ENCODE assay signal across 30 mouse cellular contexts in genomic region chr16:23457338-23457737, GRCm38 (mm10). TPM values are rescaled to one million over a fixed set of nuclear protein-coding genes. Genes with fewer than 3 reads are reported as not detected.
A peak's percentile ranks its signal among the peaks of the same experiment; 100 is the strongest.
DNase-seq lines count a peak whose midpoint lies in the region.
"Had no signal": no experiment of that assay in that cellular context is flagged by ENCODE, and none has a peak within 500 bp of the region (broad histone marks: within the 10 kb centered on the region; RNA-seq: fewer than 3 reads in every experiment).

No protein-coding gene starts in this region.

- peak; percentile 32 for DNase-seq in thymus, postnatal 0 days (ENCODE audit: low spot score)
- no peak for DNase-seq in thymus, postnatal 10 days (ENCODE audit: low spot score in 2 of 2)
- peak; percentile 6 for DNase-seq in induced T-regulatory cell, adult 2 months (ENCODE audit: low read depth)
- peak; percentile 11 for DNase-seq in thymus, postnatal 25 days
- no peak for DNase-seq in heart, adult 8-10 months (ENCODE audit: low spot score)
- DNase-seq in spleen, postnatal 14 days (ENCODE audit: low spot score in 2 of 2): no peak
- DNase-seq in frontal cortex, adult 2 months (ENCODE audit: extremely low spot score in 1 of 2, low spot score in 1 of 2): no peak
- DNase-seq: forebrain, postnatal 0 days; gastrocnemius, postnatal 10 days; layer of hippocampus, postnatal 36 days; lung, adult 2 months; midbrain, embryonic 14.5 days; right cerebral cortex, postnatal 4 days had no signal

RNA-seq across cellular contexts. Expression of gene Rtp1, which starts 28.4 kb away (rescaled TPM):
- polyA plus RNA-seq in thymus, postnatal 0 days (2015; fragmentation: Nextera tagmentation; extraction: Ambion mirVana): not detected in 2 replicates
- not detected for total RNA-seq in heart, adult 8-10 months (2022)
- polyA plus RNA-seq in frontal cortex, adult 2 months (2012; rRNA removed): 0.30 and 0.59 TPM in 2 replicates
- total RNA-seq: adrenal gland, postnatal 25 days; gastrocnemius, postnatal 10 days; heart, postnatal 25 days; MEL had no signal
- polyA plus RNA-seq: embryonic facial prominence, embryonic 10.5 days; heart, embryonic 10.5 days; heart, embryonic 15.5 days; hindbrain, embryonic 11.5 days; intestine, embryonic 16.5 days; kidney, postnatal 0 days; large intestine, adult 2 months; limb, embryonic 10.5 days; limb, embryonic 15.5 days; liver, embryonic 14.5 days; lung, adult 2 months; macrophage; midbrain, embryonic 14.5 days; neural tube, embryonic 12.5 days; Patski; spleen, adult 2 months had no signal

Comparison
In these comparisons a context has a peak if more than half of its experiments do, and no peak if none do; other contexts are left out.
1. DNase-seq: peak in thymus, postnatal 0 days (single experiment), induced T-regulatory cell, adult 2 months (single experiment) and thymus, postnatal 25 days (single experiment); none in thymus, postnatal 10 days (0 of 2), heart, adult 8-10 months (single experiment), spleen, postnatal 14 days (0 of 2) and frontal cortex, adult 2 months (0 of 2).